Mouse (Mus musculus): ENCODE results near the gene Sox6. TPM values are rescaled to one million over a fixed set of nuclear protein-coding genes. Genes with fewer than 3 reads are reported as not detected.

Gene Sox6
- total RNA-seq, 2 experiments from 2014 or later, result 0.45 to 0.98 TPM

DNA sequence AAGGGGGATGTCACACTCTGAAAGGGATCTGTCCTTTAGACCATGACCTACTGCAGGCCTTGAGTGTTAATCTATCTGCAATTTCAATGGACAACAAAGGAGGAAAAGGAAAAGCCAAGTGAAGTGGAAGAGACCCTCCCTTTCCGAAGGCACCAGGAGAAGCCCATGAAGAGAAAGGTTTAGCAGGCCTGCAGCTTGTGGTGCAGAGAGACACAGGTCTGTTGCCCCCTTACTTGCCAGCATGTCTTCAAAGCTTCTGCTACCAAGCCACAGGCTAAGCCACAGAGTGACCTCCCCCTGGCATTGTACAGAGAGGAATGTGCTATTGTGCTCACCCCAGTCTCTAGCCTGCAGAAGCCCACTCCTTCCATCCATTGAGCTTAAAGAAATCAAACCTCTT, 135.2 kb downstream of the Sox6 start:
- ATAC-seq (replicated peaks; ENCODE audit: poor library complexity, severe bottlenecking), result no peak

DNA sequence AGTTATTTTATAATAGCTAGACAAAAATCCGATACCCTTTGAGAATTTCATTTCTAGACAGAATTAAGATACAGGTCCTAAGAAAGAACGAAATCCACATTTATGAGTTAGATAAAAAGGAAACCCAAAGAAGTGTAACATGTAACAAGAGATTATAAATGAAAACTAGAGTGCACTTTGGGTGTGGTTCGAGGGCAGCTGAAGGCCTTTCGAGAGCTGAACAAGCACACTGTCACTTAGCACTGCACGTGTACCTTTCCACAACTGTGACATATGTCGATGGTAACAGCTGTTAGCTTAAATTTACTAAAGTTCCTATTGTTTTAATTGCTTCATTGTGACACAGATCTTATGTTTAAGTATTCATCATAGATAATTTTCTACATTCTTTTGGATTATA, 142.8 kb downstream of the Sox6 start:
- ATAC-seq (replicated peaks; ENCODE audit: poor library complexity, severe bottlenecking), result no peak

DNA sequence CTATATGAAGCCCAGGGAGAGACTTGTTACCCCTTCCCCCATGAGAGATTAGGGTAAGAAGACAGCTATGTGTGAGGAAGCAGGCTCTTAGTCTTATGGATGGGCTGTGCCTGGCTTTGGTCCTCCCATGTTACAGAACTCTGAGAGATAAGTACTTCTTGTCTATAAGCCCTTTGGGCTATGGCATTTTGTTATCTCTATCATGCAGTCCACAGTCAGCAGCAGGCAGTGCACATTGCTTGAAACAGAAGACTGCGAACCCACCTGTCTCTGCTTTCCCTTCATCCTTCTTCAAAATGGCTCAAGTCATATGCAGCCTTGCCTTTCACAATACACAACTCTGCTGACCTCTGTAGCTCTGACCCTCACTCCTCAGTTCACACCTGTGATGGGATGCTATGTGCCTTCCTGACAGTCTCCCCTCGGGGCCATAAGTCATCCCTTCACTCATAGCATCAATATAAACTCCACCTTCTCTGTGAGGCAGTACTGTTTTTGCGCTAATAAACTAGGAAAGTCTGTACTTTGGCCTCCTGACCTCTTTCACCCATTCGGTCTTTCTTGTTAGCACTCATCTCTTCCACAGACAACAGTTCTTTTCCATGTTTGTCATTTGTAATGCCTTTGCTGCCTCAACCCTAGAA, 143.4 kb downstream of the Sox6 start:
- ATAC-seq (replicated peaks; ENCODE audit: poor library complexity, severe bottlenecking), result no peak

DNA sequence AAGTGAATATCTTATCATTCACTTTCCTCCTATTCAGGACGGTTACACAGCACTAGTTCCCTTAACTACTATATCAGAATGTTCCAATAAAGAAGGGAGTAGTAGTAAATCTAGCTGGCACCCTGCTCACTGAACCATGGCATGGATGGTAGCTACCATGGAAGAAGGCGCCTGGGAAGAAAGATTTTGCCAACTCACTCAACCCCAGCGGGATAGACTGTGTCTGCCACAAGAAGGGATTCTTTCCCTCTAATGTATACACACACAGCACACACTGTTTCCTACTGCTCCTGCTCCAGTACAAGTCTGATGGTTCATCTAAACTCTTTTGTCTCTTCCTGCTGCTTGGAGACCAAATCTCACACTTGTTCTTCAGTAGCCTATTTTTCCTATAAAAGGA, 147.1 kb downstream of the Sox6 start:
- ATAC-seq (replicated peaks; ENCODE audit: poor library complexity, severe bottlenecking), result no peak

DNA sequence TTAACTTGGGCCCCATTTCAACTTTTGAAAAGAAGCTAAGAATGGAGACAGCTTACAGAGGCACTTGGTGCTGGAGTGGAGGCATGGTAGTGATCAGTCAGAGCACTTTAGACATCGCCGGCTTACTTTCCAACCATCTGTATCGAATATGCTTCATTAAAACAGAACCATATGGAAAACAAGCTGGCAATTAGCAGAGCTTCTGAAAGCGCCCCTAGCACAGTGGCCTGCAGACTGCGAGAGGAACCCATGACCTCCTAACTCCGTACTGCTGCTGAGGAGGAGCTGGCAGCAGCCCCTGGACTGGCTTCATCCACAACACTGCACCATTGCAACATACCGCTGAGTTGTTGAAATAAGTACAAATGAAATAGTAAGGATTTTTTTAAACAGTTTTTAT, 148.7 kb downstream of the Sox6 start:
- no peak for ATAC-seq (replicated peaks; ENCODE audit: poor library complexity, severe bottlenecking)

DNA sequence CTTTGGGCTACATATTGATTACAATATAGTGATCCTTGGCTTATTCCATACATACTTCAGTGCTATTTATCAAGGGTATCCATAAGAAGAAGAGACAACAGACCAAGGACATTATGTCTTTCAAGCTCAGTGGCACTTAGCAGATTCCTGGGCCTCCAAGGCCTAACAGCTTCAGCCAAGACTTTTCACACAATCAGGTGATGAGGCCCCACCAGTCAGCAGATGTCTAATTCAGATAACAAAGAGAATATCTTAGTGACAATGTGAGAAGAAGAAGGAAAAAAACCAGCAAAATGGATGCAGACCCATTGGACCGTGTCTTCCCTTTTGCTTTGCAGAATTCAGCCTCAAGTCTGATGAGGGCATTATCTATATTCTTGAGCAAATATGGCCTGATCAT, 150.0 kb downstream of the Sox6 start:
- ATAC-seq (replicated peaks; ENCODE audit: poor library complexity, severe bottlenecking), result no peak

DNA sequence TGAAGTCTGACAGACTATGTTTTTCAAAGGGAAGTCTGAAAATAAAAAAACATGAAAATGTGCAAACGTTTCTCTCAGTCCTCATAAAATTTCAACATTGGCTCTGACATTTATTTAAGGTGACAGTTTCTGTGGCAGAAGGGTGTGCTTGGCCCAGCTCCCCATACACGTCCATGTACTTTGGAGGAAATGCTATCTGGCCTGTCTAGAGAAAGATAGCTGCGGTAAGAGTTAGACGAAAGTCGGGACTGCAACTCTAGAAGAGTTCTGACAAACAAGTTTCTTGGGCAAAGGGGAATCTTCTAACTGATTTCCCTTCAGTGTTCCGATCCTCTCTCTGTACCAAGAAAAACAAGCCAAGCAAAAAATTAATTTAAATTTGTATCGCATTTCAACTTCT, 150.5 kb downstream of the Sox6 start:
- no peak for ATAC-seq (replicated peaks; ENCODE audit: poor library complexity, severe bottlenecking)

DNA sequence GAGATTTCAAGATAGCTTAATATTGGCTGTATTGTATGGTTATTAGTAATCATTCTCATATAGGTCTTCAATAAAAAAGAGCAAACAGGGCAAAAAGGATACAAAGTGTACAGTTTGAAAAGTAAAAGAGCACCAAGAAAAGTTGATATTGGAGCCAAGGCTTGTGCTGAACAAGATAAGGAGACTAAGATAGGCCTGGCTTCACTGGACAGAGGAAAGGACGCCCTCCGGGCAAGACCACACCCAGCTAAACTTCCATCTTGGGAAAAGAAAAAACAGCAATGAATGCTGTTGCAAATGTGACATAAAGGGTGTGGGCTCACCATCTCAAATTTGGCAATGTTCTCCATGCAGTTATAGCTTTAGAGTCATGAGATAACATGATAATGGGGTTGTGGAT, 165.7 kb downstream of the Sox6 start:
- no peak for ATAC-seq (replicated peaks; ENCODE audit: poor library complexity, severe bottlenecking)

DNA sequence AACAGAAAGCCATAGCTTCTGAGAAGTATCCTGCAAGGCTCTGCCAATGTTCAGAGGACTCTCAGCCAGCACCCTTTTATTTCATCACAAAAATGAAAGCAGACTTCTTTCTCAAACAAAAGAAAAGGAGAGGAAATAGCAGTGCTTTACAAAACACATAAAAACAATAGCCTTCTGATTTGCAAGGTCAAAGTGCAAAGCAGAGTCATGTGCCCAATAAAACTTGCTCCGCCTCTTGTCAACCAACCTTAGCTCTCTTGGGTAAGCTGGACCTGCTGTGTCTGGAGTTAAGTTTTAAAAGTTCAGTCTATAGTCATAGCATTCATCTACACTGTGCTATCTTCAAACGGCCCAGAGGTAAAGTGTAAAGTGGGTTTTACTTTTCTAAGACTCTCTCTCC, 170.1 kb downstream of the Sox6 start:
- ATAC-seq (replicated peaks; ENCODE audit: poor library complexity, severe bottlenecking), result no peak

DNA sequence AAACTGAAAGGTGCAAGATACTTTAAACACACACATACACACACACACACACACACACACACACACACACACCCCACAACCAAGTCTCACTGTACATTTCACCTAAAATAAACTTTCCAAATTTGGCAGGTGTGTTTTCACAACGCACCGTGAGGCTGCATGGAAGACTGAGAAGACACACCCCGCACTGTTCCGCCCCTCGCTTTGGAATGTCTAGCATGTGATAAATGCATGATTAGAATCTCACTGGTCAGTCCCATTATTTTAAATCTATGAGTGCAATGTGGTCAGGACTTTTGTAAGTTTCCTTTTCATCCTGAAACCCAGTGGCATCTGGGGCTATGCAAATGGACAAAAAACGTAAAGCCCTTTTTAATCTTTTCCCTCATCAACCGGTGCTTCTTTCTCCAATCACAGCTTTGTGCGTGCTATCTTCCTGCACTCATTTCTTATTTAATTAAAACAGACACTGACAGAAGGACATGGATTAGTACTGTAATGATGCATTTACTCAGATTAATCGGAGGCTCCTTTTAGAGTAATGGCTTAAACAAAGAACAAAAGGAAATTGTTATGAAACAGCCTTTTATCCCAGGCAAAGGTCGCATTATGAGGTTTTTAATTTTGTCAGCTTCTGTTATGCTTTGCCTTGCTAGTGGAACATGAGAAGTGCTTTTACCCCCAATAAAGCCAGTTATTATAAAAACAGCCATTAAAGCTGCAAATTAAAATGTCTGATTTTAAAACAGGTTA, 170.9 kb downstream of the Sox6 start:
- ATAC-seq (replicated peaks; ENCODE audit: poor library complexity, severe bottlenecking), result no peak

DNA sequence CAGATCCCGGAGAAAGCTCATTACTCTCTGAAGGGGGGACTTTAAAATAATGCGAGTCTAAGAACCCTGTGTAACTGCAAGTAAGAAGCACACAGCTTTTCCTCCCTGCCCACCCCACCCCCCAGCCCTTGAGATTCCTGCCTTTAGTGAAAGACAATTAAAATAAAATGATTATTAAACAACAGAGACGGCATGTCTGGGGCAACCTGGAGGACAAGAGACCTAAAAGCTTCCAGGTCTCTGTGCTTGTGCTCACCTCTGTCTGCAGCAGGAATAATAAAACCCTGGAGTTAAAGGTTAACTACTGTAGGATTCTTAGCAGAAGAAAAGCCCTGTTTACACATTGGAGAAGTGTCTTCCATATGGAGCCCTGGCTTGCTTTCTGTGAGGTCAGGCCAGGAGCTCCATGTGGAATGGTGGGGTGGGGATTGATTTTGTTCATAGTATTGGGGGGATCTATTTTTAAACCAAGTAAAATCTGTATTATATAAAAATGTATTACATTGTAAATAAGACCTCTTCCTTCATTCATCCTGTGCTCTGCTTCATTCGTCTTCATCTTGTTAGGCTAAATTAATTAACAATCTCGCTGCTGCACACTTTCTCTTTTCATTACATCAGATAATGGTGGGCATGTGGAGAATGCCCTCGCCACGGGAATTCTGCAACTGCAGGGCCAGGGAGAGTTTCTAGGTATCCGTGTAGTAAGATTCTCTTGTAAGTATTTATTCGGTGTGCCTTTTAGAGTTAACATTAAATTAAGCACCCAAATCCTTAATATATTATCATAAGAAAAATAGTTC, 171.7 kb downstream of the Sox6 start:
- no peak for ATAC-seq (replicated peaks; ENCODE audit: poor library complexity, severe bottlenecking)

DNA sequence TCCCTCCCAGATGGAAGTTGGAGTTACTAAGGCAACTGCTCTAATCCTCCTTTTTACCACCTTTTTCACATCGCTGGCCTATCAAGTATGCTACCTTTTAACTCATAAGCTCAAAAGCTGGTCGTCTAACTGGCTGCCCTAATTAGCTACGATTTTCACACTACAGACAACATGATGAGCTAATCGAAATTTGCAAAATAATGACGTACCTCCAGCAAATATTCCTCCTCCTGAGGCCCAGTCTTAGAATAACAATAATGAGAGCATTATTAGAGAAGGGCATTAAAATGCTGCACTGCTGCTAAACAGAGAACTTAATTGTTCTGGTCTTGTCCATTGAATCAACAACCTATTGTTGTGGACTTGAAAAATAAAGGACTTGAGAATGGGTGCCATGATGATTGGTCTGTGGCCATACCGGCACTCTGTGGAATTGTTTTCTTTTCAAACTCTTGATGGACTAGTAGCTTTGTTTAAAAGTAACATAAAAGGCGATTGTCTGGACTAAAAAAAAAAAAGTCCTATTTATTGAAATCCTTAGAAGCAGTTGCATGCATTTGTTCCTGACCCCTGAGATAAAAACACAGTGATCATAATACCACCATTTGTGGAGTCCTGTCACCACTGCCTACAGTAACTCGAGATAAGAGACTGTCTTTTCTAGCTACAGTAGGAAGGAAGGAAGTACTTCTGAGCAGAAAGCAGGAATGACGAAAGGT, 172.5 kb downstream of the Sox6 start:
- no peak for ATAC-seq (replicated peaks; ENCODE audit: poor library complexity, severe bottlenecking)

DNA sequence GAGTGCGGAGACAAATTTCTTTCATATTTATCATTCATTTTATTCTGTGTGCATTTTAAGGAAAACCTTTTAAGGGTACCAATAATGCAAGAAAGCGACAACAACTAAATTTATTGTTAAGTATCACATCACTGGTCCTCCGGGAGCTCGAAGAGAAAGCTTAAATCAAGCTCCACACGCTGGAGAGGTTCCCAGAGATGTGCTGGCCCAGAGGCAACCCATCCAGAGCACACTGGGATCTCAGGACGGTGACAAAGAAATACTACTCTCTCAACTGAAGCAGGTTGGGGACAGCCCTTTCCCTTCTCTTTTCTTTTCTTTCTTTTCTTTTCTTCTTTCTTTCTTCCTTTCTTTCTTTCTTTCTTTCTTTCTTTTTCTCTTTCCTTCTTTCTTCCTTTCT, 173.4 kb downstream of the Sox6 start:
- no peak for ATAC-seq (replicated peaks; ENCODE audit: poor library complexity, severe bottlenecking)

DNA sequence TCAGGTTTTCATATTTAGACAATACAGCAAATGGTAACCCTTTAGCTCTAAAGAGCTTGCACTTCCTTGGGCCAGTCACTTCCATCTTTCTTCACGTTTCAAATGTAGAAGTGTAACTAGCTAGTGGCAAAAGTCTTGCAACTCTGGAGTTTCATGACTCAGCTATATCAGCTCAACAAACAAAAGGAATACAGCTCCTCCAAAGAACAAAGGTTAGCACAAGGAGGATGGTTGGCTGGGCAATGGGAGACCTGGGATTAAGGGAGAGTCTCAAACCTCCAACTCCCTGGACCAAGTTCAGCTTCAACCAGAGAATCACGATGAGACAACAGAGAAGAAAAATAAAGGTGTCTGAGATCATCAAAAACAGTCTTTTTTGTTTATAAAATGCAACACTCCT, 174.2 kb downstream of the Sox6 start:
- no peak for ATAC-seq (replicated peaks; ENCODE audit: poor library complexity, severe bottlenecking)

DNA sequence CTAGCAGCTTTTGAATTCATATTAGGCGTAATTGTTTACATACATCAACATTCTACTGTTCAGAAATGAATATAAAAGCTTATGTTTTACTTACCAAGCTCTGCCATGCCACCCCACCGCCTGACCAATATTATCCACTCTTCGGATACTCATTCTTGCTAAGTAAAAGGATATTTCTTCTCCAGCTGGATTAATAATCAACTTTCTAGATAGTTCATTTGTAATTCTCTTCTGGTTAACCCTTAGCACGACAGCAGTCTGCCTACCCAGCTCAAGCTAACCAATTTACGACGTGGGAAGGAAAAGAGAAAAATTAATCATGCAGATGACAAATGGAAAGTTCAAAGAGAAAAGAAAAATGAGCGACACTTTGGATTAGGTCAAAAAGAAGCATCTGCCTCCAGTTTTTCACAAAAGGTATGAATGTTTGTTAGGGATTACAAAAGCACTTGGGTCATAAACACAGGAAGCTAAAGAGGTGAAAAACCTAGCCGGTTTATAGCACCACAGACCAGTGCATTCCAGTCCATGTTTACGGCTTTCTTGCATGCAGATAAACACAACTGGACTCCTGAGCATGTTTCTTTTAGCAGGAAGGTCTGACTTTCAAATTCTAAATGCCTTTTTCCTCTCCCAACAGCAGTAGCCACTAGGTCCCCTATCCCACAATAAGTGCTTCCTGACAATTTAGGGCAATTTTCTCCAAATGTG, 178.8 kb downstream of the Sox6 start:
- no peak for ATAC-seq (replicated peaks; ENCODE audit: poor library complexity, severe bottlenecking)

DNA sequence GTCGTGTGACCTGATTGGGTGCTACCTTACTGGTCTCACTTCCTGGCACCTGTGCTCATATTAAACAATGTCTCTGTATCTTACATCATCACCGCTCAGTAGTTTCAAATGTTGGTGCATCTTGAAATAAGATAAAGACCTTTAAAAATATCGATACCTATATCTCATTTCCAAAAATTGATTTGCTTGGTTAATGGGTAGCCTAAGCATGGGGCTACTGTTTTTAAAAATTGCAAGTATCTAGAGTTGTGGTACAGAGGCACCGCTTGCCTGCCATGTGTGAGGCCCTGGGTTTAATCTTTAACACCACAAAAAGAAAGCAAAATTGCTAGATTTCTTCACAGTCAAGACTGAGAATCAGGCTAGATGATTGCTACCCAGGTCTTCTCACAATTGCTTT, 187.5 kb downstream of the Sox6 start:
- ATAC-seq (replicated peaks; ENCODE audit: poor library complexity, severe bottlenecking), result no peak

DNA sequence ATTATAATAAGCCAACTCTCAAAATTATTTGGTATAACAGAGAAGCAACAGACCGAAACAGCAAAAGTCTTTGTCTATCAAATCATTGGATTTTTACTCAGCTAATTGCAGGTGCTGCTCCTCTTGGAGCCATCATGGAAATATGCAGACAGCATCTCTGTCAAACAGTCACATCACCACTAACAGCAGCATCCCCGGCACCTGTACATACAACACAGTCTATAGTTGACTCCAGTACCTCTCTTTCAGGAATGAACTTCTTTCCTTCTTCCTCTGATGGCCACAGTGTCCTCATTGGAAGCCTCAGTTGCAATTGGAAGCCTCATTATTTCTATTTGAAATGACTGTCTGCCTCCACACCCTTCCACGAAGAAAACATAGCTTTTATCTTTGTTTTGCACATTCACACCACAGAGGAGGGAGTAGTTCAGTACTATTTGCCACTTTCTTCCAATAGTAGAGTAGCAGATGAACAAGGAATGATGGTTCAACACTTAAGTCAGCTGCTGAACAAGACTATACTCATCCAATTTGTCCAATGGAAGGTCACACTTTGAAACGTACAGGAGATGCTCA, 192.7 kb downstream of the Sox6 start:
- no peak for ATAC-seq (replicated peaks; ENCODE audit: poor library complexity, severe bottlenecking)

DNA sequence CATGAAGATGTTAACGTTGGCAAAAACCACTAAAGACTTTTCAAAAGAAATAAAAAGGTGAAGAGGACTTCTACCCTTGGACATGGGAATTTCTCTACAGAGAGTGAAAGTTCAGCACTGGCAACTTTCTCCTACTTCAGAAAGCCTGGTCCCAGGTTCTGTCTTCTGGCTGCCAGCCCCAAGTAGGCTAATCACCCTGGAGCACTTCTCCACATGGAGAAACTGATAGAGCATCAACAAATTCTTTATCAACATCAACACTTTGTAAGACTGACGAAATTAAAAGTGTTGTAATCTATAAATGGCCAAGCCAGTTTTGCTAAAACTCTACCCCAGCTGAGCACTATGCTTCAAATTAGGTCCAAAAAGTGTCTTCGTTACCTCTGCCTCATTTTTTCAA, 193.7 kb downstream of the Sox6 start:
- no peak for ATAC-seq (replicated peaks; ENCODE audit: poor library complexity, severe bottlenecking)

DNA sequence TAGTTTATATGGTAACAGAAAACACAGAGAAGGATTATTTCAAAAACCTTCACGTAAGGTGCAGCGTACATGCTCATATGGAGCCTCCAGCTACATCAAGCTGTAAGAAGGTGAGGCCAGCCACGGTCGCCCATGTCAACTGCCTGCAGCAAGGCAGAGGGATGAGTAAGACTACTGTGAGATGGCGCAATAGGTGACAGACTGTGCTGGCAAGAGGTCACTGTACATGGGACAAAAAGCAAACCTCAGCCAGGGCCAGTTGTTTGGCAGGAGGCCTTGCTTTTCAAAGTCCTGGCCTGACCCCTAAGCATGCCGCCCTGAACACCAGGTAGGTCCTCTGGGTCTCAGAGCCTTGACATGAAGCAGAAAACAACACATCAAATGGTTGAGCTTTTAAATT, 194.2 kb downstream of the Sox6 start:
- peak; percentile 91 for ATAC-seq (replicated peaks; ENCODE audit: poor library complexity, severe bottlenecking)

DNA sequence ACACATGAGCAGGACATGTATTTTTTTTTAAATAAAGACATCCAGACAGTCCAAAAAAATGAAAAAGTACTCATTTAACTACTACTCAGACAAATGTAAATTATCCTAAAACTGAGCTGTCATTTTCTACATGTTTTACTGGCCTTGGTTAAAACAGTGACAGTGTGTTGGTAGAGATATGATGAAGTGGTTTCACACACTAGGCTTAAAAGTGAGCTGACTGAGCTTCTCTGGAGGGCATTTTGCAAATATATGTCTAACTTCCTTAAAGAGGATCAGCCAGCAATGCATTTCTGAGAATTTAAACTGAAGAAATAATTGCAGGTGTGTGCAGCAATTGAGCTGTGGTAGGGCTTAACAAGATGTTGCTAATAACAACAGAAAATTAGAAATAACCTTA, 196.3 kb downstream of the Sox6 start:
- no peak for ATAC-seq (replicated peaks; ENCODE audit: poor library complexity, severe bottlenecking)
